Mouse (Mus musculus): Measurements from ENCODE around the gene Anapc7. TPM values are rescaled to one million over a fixed set of nuclear protein-coding genes. Genes with fewer than 3 reads are reported as not detected.
"Not testable (repeated sequence)": the region's sequence is repeated elsewhere in the genome, so short reads cannot be mapped to it uniquely, and the experiment has no call there.

The Anapc7 gene
- polyA plus RNA-seq, 1 experiment from 2014 or later: 57.9 TPM

DNA sequence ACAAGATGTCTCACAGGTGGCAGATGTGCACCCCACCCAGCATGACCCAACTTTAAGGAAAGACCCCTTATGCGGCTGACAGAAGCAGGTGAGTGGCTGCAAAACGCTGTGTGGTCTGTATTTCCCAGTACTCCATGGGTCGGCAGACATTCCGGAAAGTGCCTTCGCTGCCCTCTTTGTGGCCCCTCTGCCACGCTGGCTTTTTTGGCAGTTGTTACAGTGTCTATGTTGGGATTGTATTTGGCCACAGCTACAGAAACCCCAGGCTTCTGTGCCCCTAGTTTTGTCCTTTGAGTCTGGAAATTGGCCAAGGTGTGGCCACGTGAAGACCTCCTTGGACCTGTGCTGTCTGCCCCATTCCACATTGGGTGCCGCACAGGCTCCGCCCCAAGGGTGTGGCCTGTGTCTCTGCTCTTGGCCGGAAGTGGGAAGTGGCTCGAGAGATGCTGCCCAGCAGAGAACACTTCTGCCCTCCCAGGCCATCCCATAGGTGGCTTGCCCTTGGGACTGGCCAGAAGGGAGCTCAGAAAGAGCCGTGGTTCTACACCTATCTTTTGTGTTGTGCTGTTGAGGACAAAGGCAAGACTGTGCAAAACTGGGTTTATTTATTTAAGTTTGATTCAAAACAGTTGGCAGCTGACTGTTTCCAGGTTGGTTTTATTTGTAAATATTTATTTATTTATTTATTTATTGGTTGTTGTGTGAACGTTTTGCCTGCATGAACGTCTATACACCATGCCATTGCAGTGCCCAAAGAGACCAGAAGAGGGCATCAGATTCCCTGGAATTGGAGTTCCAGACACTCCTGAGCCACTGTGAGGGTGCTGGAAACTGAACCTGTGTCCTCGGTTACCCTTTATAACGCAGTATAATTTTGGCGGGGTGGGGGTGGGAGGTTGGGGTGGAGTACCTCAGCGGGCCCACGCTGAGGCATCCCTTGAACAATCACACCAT is 11.5 kb upstream of the Anapc7 start:
- Histone ChIP-seq H3K36me3 (peaks cover 38% of the 10 kb centered on the region), H3K4me2 (no peak overlapping the region), H3K9me3 (no peaks in the 10 kb centered on the region), H3K4me1 (replicated peaks) (no peaks in the 10 kb centered on the region), H3K9ac (replicated peaks) (no peak overlapping the region), H3K27me3 (no peaks in the 10 kb centered on the region), H3K4me3 (replicated peaks) (no peak overlapping the region), H3K27ac (no peak overlapping the region)
- ATAC-seq (ENCODE audit: insufficient number of reproducible peaks, insufficient read depth, low FRiP score, low TSS enrichment, low read depth): no peak
- WGBS: 84% methylated on average over 19 of the region's 19 CpGs

DNA sequence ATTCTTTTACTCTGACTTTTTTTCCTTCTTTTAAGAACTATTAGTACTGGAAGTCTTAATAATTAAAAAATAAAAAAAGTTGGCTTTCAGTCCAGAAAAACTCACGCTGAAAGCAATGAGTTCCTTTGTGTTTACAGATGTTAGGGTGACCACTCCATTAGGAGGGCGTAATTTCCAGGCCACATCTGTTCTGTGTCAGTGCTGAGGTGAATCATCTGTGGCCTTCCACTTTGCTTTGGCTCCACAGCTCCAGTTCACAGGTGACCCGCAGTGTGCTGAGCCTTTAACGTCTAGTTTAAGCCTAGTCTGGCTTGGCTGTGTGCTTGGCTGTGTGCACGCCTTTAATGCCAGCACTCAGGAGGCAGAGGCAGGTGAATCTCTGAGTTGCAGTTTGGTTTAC is 9.6 kb upstream of the Anapc7 start:
- WGBS: 71% methylated on average over 5 of the region's 5 CpGs
- Histone ChIP-seq H3K9me3 (no peaks in the 10 kb centered on the region), H3K9ac (replicated peaks) (no peak overlapping the region), H3K27me3 (no peaks in the 10 kb centered on the region), H3K27ac (no peak overlapping the region), H3K4me3 (replicated peaks) (no peak overlapping the region), H3K4me1 (replicated peaks) (no peaks in the 10 kb centered on the region), H3K36me3 (peaks cover 19% of the 10 kb centered on the region), H3K4me2 (no peak overlapping the region)
- no peak for ATAC-seq (ENCODE audit: insufficient number of reproducible peaks, insufficient read depth, low FRiP score, low TSS enrichment, low read depth)

DNA sequence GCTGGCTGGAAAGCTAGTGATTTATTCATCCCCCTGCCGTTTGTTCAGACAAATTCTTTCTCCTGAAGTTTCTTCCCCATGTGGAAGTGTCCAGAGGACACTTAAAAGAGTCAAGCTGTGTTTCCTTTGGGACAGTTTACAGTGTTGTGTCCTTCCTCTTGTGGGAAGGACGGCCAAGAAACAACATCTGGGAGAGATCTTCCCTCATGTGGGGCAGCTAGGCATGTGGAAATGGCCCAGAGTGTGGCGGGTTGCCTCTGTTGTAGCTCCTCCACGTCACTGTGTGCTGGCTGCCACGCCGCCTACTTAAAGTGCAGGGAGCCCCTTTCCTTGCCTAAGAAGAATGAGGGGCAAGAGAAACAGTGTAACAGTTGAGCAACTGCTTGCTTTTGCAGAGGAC is 8.7 kb upstream of the Anapc7 start:
- 54% methylated on average over 6 of the region's 6 CpGs for WGBS
- Histone ChIP-seq H3K4me2 (no peak overlapping the region), H3K4me3 (replicated peaks) (no peak overlapping the region), H3K9me3 (no peaks in the 10 kb centered on the region), H3K27ac (no peak overlapping the region), H3K4me1 (replicated peaks) (no peaks in the 10 kb centered on the region), H3K27me3 (no peaks in the 10 kb centered on the region), H3K36me3 (peaks cover 10% of the 10 kb centered on the region), H3K9ac (replicated peaks) (no peak overlapping the region)
- ATAC-seq (ENCODE audit: insufficient number of reproducible peaks, insufficient read depth, low FRiP score, low TSS enrichment, low read depth): no peak

DNA sequence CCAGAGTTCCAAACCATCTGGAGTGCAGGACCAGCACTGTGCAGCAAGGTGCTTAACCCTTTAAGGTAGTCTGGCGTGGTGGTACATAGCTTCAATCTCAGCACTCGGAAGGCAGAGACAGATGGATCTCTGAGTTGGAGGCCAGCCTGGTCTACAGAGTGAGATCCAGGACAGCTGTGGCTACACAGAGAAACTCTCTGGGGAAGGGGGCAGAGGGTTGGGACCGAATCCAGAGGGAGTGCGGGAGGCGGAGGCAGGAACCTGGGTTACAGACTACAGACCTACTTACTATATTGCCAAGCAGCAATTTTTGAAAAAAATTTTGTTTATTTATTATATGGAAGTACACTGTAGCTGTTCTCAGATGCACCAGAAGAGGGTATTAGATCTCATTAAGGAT is 7.1 kb upstream of the Anapc7 start:
- Histone ChIP-seq H3K36me3 (peaks cover 9% of the 10 kb centered on the region), H3K4me3 (replicated peaks) (no peak overlapping the region), H3K4me1 (replicated peaks) (no peaks in the 10 kb centered on the region), H3K27ac (no peak overlapping the region), H3K4me2 (no peak overlapping the region), H3K27me3 (no peaks in the 10 kb centered on the region), H3K9ac (replicated peaks) (no peak overlapping the region), H3K9me3 (no peaks in the 10 kb centered on the region)
- no peak for ATAC-seq (ENCODE audit: insufficient number of reproducible peaks, insufficient read depth, low FRiP score, low TSS enrichment, low read depth)
- 89% methylated on average over 5 of the region's 5 CpGs for WGBS

GRCm38 (mm10) chr5:122415465-122415864 is 6.0 kb upstream of the Anapc7 start:
- no peak overlapping the region for H3K4me3 ChIP-seq (replicated peaks)
- WGBS: 83% methylated on average over 12 of the region's 12 CpGs
- H3K36me3 ChIP-seq: peaks cover 2% of the 10 kb centered on the region
- H3K4me1 ChIP-seq (replicated peaks): no peaks in the 10 kb centered on the region
- H3K9ac ChIP-seq (replicated peaks): no peak overlapping the region
- no peak for ATAC-seq (ENCODE audit: insufficient number of reproducible peaks, insufficient read depth, low FRiP score, low TSS enrichment, low read depth)
- no peak overlapping the region for H3K4me2 ChIP-seq
- H3K9me3 ChIP-seq: no peaks in the 10 kb centered on the region
- H3K27ac ChIP-seq: no peak overlapping the region
- H3K27me3 ChIP-seq: no peaks in the 10 kb centered on the region

DNA sequence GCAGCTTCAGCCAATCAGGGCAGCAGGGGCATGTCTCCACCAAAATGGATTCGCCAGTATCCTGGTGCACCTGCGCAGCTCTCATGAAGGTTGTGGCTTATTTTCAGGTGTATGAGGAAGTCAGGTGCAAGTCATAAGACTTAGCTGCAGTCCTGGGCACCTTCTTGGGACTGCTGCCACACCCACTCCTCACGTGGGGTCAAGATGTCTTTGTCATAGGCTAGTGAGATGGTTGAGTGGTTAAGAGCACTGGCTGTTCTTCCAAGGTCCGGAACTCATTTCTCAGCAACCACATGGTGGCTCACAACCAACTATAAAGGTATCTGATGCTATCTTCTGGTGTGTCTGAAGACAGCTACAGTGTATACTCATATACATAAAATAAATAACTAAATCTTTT is 817 bp upstream of the Anapc7 start:
- 69% methylated on average over 4 of the region's 4 CpGs for WGBS
- not testable (repeated sequence) for H3K9ac ChIP-seq (replicated peaks); H3K4me3 ChIP-seq (replicated peaks); H3K4me2 ChIP-seq; H3K9me3 ChIP-seq; H3K27me3 ChIP-seq; ATAC-seq (ENCODE audit: insufficient number of reproducible peaks, insufficient read depth, low FRiP score, low TSS enrichment, low read depth); H3K36me3 ChIP-seq; H3K27ac ChIP-seq
- peaks cover 14% of the 10 kb centered on the region for H3K4me1 ChIP-seq (replicated peaks)

DNA sequence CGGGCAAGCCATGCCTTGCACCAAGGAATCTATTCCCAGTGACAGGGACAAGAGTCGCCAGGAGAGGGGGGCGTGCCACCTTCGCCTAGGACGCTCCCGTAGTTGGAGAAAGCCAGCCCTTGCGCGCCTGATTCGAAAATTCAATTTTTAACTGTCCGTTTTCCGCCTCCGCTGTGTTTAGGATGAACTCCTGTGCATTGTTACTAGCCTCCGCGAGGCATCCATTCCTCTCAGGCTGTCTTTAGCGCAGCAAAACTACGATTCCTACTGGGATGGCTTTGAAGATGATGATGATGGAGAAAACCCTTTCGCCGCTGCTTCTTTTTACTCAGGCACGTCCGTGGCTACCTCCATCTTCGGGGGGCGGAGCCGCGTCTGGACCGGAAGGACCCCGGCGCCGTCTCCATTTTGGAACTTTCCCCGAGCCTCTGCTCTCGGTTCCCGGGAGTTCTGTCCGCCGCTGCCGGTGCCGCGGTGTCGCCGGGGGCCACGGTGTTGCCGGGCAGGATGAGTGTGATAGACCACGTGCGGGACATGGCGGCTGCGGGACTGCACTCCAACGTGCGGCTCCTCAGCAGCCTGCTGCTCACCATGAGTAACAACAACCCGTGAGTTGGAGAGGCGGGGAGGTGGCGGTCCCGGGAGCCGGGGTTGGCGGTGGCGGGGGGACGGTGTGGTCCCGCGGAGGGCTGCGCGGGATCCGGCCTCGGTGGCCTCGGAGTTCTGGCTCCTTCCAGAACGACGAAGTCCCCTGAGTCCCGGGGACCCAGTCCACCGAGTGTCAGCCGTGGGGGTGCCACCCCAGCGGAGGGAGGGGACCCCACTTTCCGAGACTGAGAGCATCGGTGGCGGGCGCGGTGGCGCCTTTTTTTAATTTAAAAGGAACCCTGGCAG is 825 bp downstream of the Anapc7 start:
- H3K27ac ChIP-seq: peak overlapping the region; percentile 74

GRCm38 (mm10) chr5:122423083-122423482 is 1.6 kb downstream of the Anapc7 start:
- ATAC-seq (ENCODE audit: insufficient number of reproducible peaks, insufficient read depth, low FRiP score, low TSS enrichment, low read depth): no peak
- Histone ChIP-seq H3K27me3 (no peaks in the 10 kb centered on the region), H3K9ac (replicated peaks) (peak overlapping the region; percentile 94), H3K9me3 (no peaks in the 10 kb centered on the region), H3K4me2 (peak overlapping the region; percentile 96), H3K4me3 (replicated peaks) (peak overlapping the region; percentile 85), H3K36me3 (peaks cover 24% of the 10 kb centered on the region), H3K4me1 (replicated peaks) (peaks cover 14% of the 10 kb centered on the region), H3K27ac (peak overlapping the region; percentile 74; the same call in 1 of the 2 replicates)
- WGBS: 32% methylated on average over 15 of the region's 15 CpGs

More for the DNA sequence above, 825 bp downstream of the Anapc7 start:
- ATAC-seq (ENCODE audit: insufficient number of reproducible peaks, insufficient read depth, low FRiP score, low TSS enrichment, low read depth): peak; percentile 80
- H3K4me2 ChIP-seq: peak overlapping the region; percentile 96
- under 1% methylated on average over 73 of the region's 73 CpGs for WGBS
- peak overlapping the region; percentile 94 for H3K9ac ChIP-seq (replicated peaks)
- H3K9me3 ChIP-seq: no peaks in the 10 kb centered on the region
- peaks cover 17% of the 10 kb centered on the region; the same call in 1 of the 2 replicates for H3K36me3 ChIP-seq
- H3K27me3 ChIP-seq: no peaks in the 10 kb centered on the region
- peak overlapping the region; percentile 85 for H3K4me3 ChIP-seq (replicated peaks)
- H3K4me1 ChIP-seq (replicated peaks): peaks cover 14% of the 10 kb centered on the region

GRCm38 (mm10) chr5:122425550-122425949 is 4.1 kb downstream of the Anapc7 start:
- Histone ChIP-seq H3K9ac (replicated peaks) (no peak overlapping the region), H3K27ac (no peak overlapping the region), H3K36me3 (peaks cover 48% of the 10 kb centered on the region), H3K4me1 (replicated peaks) (peaks cover 14% of the 10 kb centered on the region), H3K4me3 (replicated peaks) (no peak overlapping the region), H3K4me2 (no peak overlapping the region), H3K27me3 (no peaks in the 10 kb centered on the region), H3K9me3 (no peaks in the 10 kb centered on the region)
- ATAC-seq (ENCODE audit: insufficient number of reproducible peaks, insufficient read depth, low FRiP score, low TSS enrichment, low read depth): no peak
- 89% methylated on average over 2 of the region's 2 CpGs for WGBS

DNA sequence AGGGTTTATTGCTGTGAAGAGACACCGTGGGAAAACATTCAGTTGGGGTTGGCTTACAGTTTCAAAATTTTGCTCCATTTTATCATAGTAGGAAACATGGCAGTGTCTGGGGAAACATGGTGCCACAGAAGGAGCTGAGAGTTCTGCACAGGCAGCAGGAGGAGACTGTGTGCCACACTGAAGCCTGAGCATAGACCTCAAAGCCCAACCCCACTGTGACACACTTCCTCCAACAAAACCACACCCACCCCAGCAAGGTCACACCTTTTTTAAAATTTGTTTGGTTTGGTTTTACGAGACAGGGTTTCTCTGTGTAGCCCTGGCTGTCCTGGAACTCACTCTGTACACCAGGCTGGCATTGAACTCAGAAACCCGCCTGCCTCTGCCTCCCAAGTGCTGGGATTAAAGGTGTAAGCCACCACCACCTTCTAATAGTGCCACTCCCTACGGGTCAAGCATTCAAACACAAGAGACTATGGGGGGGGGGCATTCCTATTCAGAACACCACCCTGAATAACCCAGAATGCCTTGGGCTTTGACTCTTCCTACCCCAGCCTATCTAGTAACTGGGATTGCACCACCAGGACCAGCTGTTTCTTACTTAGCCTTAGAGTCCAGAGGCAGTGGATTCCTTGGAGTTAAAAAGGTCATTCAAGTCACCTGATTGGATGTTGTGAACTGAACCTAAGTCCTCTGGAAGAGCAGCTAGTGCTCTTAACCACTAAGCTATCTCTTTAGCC is 8.7 kb downstream of the Anapc7 start:
- Histone ChIP-seq H3K4me1 (replicated peaks) (no peaks in the 10 kb centered on the region), H3K9me3 (no peaks in the 10 kb centered on the region), H3K27me3 (no peaks in the 10 kb centered on the region), H3K36me3 (peaks cover 91% of the 10 kb centered on the region), H3K4me2 (no peak overlapping the region), H3K4me3 (replicated peaks) (no peak overlapping the region), H3K27ac (no peak overlapping the region), H3K9ac (replicated peaks) (no peak overlapping the region)
- ATAC-seq (ENCODE audit: insufficient number of reproducible peaks, insufficient read depth, low FRiP score, low TSS enrichment, low read depth): no peak
- 95% methylated on average over 4 of the region's 4 CpGs for WGBS

DNA sequence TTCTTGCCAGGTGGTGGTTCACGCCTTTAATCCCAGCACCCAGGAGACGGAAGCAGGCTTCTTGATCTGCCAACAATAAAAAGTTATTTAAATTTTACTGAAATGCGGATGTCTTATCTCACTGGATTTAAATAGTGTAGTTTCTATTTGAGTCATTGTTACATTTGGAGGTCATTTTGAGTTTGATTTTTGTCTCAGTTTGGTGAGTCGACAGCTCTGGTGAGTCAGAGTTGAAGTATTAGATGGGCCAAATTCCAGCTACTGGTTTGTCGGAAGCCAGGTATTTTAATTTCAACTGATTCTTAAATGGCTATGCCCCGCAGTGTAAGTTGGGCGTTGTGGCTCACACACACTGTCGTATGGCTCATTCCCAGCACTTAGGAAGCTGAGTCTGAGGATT is 9.7 kb downstream of the Anapc7 start:
- H3K27ac ChIP-seq: no peak overlapping the region
- no peak overlapping the region for H3K4me3 ChIP-seq (replicated peaks)
- H3K27me3 ChIP-seq: no peaks in the 10 kb centered on the region
- no peaks in the 10 kb centered on the region for H3K9me3 ChIP-seq
- peaks cover 94% of the 10 kb centered on the region for H3K36me3 ChIP-seq
- ATAC-seq (ENCODE audit: insufficient number of reproducible peaks, insufficient read depth, low FRiP score, low TSS enrichment, low read depth): no peak
- H3K4me1 ChIP-seq (replicated peaks): no peaks in the 10 kb centered on the region
- WGBS: 95% methylated on average over 8 of the region's 8 CpGs
- no peak overlapping the region for H3K4me2 ChIP-seq
- no peak overlapping the region for H3K9ac ChIP-seq (replicated peaks)
